Mouse (Mus musculus) CD8-positive naive resting alpha-beta T cell, adult 2 months (primary cell): ENCODE measurements around the gene Ddx47.

ENCODE experiments used
- DNase-seq, 2 experiments: peaks; one replicate each; pipeline ENCODE4 v3.0.0; 2022; ENCODE audit warnings: low read depth in 2 of 2, low spot score in 2 of 2

Gene Ddx47

GRCm38 (mm10) chr6:135011048-135011733 is at the start of gene Ddx47:
Ddx47 (plus strand) TSS chr6:135011612.
- peak; percentile 93 to 96 for DNase-seq

GRCm38 (mm10) chr6:134961858-134962517 is 49.4 kb upstream of the Ddx47 start:
- no peak for DNase-seq

GRCm38 (mm10) chr6:134962518-134962893 is 48.9 kb upstream of the Ddx47 start:
- DNase-seq, result no peak

DNA sequence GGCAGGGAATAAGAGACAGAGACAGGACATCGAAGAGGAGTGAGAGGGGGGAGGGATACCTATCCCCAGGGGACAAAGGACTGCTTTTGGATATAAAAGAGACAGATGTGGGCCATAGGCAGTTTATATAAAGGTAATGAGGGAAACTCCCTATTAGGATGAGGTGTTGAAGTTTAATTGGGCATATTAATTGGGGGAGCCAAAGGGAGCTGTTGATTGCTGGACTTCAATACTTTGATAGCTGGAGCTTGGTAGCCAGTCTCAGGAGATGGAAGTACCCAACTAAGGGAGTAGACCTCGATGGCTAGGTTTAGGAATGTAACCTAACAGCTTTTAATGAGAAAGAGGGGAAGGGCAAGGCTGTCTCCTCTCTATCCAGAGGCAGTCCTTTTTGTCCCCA is 47.5 kb upstream of the Ddx47 start:
- no peak for DNase-seq

DNA sequence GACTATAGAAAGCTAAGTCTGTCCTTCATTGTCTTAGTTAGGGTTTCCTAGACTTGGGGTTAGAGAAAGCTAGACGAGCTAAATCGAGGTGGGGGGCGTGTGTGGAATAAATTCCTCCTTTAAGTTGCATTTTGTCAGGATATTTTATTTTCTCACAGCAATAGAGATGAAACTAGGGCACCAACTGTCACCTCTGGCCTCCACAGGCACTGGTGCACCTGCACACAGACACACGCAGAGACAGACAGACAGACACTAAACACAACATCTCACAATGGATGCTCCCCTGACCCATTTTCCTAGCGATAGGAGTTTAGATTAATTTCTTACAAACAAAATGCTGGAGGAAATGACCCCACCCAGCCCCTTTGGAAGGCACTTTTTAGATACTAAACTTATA is 44.7 kb upstream of the Ddx47 start:
- no peak for DNase-seq

DNA sequence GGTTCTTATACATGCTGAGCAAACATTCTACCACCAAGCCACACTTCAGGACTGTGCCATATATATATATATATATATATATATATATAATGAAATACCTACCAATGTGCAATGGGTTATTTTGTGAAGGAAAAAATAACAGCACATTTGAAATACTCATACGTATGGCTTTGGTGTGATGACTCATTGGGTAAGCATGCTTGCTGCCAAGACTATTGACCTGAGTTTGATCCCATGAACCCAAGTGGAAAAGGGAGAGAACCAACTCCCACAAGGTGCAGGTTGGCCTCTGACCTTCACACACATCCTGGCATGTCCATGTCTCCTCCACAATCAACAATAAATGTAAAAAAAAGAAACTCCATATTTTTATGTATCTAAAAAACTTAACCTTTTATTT is 43.1 kb upstream of the Ddx47 start:
- DNase-seq, result no peak

DNA sequence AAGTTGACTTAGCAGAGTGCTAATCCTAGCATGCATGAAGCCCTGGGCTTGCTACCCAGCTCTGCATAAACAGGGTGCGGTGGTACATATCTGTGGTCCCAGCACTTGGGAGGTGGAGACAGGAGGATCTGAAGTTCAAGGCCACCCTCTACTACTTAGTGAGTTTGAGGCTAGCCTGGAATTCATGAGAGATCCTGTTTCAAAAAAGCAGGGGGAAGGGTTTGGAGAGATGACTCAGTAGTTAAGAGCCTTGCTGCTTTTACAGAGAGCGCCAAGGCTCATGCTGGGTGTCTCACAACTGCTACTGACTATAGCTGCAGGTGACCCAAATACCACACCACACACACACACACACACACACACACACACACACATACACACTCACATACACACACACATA is 41.9 kb upstream of the Ddx47 start:
- DNase-seq, result no peak

- no peak for DNase-seq
Observed at GRCm38 (mm10) chr6:134972096-134972495, 39.3 kb upstream of the Ddx47 start.

GRCm38 (mm10) chr6:134976628-134977027 is 34.8 kb upstream of the Ddx47 start:
- no peak for DNase-seq

DNA sequence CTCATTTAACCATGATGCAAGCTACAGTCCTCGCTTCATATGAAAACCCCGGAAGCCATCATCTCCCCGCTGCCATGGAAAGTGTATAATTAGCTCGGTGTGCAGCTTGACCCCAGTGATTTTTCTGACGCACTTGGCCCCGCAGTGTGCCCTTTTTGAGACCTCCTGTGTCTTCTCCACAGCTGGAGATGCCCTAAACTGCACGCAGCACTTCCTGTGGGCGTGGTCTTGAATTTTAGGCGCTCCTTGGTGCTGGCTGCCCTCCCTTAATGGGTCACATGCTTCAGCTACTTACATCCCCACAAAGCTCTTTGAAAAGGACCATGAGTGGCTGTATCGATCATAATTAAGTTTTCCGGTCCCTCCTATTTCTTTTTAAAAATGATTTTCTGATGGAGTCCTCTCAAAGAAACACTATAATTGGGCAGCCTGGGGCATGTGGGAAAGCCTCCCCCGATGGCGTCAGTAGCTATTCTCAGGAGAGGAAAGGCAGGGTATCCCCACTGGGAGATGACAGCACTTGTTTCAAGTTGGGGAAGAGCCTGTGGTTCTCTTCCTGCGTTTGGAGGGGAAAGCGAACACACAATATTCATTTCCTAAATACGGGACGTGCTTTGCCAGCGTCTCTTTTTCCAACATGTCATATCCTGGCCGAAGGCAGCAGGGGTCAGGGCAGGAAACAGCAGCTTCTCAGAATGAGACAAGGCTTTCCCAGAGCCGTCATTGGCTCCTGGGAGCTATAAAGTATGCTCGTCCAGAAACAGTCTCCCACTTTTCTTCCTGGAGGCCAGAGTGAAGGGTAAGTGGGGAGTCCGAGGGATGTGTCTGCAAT is 30.0 kb upstream of the Ddx47 start, which contains the start of gene Apold1:
Gene Apold1 (plus strand): TSS at position 488 of the 832 bp plus-strand sequence.
- peak in 1 of 2 experiments; percentile 32 for DNase-seq

DNA sequence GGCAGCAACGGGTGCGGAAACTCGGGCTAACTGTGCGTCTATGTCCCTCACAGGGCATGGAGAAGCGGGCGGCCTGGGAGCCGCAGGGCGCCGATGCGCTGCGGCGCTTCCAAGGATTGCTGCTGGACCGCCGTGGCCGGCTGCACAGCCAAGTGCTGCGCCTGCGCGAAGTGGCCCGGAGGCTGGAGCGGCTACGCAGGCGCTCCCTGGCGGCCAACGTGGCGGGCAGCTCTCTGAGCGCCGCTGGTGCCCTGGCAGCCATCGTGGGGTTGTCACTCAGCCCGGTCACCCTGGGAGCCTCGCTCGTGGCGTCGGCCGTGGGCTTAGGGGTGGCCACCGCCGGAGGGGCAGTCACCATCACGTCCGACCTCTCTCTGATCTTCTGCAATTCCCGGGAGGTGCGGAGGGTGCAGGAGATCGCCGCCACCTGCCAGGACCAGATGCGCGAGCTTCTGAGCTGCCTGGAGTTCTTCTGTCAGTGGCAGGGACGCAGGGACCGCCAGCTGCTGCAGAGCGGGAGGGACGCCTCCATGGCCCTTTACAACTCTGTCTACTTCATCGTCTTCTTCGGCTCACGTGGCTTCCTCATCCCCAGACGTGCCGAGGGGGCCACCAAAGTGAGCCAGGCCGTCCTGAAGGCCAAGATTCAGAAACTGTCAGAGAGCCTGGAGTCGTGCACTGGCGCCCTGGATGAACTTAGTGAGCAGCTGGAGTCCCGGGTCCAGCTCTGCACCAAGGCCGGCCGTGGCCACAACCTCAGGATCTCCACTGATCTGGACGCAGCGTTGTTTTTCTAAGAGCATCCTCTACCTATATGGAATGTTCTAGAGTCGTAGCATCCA is 27.7 kb upstream of the Ddx47 start:
- DNase-seq, result peak; percentile 62 to 66

- DNase-seq, result no peak
Observed at GRCm38 (mm10) chr6:134984748-134985147, 26.7 kb upstream of the Ddx47 start.

DNA sequence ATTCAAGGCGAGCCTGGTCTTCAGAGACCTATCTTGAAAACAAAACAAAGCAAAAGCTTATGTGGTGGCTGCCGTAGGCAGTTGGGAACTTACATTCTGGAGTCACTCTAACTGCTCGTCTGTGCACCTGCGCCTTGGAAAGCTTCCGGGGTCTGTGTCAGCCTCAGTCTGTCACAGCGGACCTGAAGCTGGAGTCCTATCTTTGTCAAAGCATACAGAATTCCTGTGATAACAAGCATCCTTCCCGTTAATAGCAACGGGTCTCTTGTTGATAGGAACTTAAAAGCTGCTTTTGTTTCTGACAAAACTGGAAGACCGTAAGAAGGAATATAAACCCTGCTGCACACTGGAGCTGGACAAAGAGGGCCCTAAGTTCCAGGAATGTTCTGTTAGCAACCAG is 23.0 kb upstream of the Ddx47 start:
- no peak for DNase-seq

DNA sequence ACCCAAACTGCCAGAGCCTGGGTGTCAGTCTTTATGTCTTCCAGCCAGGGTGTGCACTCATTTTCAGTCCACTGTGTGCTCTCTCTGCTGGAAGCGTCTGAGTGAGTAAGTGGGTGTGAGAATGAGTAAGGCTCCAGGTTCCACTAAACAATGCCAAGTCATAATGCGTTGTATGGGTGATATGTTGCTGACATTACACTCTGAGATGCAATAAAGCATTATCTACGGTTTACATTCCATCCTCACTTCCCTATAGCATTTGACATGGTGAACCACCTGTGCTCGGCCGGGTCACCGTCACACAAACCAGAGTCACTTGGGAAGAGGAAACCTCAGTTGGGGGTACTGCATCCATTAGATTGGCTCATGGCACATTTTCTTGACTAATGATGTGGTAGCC is 20.7 kb upstream of the Ddx47 start:
- no peak for DNase-seq

- DNase-seq, result no peak
Observed at GRCm38 (mm10) chr6:134994031-134994651, 17.3 kb upstream of the Ddx47 start.

- no peak for DNase-seq
Observed at GRCm38 (mm10) chr6:134994985-134995384, 16.4 kb upstream of the Ddx47 start.

GRCm38 (mm10) chr6:134996918-134997317 is 14.5 kb upstream of the Ddx47 start:
- no peak for DNase-seq

GRCm38 (mm10) chr6:134998076-134998475 is 13.3 kb upstream of the Ddx47 start:
- no peak for DNase-seq

DNA sequence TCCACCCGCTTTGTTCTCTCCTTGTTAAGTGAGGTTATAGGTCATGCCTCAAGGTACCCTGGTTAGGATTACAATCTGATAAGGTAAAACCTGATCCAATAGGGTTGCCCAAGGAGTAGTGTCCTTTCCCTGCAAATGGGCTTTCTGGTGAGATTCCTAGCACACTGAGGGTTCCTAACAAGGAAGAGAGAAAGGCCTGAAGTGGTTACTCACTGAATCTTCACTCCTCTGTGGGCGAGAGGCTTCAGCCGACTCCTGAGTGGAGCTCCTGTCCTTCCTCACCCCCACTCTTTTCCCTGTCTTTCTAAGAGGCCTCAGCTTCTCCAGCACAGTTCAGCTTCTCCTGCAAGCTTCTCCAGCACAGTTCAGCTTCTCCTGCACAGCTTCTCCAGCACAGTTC is 12.6 kb upstream of the Ddx47 start:
- DNase-seq, result no peak

GRCm38 (mm10) chr6:135000272-135000671 is 11.1 kb upstream of the Ddx47 start:
- DNase-seq, result no peak

GRCm38 (mm10) chr6:135001991-135002390 is 9.4 kb upstream of the Ddx47 start:
- DNase-seq, result no peak
